Mouse (Mus musculus) CH12.LX (cell line): ENCODE data around the gene Zpr1. TPM values are rescaled to one million over a fixed set of nuclear protein-coding genes. Genes with fewer than 3 reads are reported as not detected.

Source experiments
- DNase-seq: peaks from one replicate; pipeline ENCODE4 v3.0.0-alpha.2; 2013; ENCODE audit errors: extremely low read depth
- H3K27ac ChIP-seq: 2 replicates; pipeline ENCODE4 v1.5.1; 2012; ENCODE audit warnings: low read depth, mild to moderate bottlenecking, control low read depth, moderate library complexity; ENCODE audit not compliant: insufficient read depth
- H3K27me3 ChIP-seq: replicated peaks from 2 replicates; pipeline ENCODE3; 2012; ENCODE audit warnings: inconsistent platforms
- H3K36me3 ChIP-seq, 2 experiments: replicated peaks in 1 of 2; 2 replicates each; pipeline versions ENCODE3 to v1.6.1; 2012; ENCODE audit warnings: inconsistent platforms in 1 of 2, low read length in 1 of 2, mild to moderate bottlenecking in 1 of 2, mixed read lengths in 1 of 2, moderate library complexity in 1 of 2; ENCODE audit not compliant: control insufficient read depth in 1 of 2, insufficient read depth in 1 of 2
- H3K4me1 ChIP-seq, 2 experiments: 2 replicates each; pipeline ENCODE4 v1.6.1; 2012; ENCODE audit warnings: inconsistent platforms in 1 of 2, moderate library complexity in 1 of 2; ENCODE audit not compliant: insufficient read depth in 2 of 2, control insufficient read depth in 1 of 2
- H3K4me2 ChIP-seq: 2 replicates; pipeline ENCODE4 v1.6.1; 2012; ENCODE audit warnings: low read depth, mild to moderate bottlenecking, control low read depth; ENCODE audit not compliant: poor library complexity, insufficient read depth, severe bottlenecking
- H3K4me3 ChIP-seq, 3 experiments: fragments of 150-350 bp in 1 of 3; sonication (generic) in 1 of 3; replicated peaks in 1 of 3; 2 replicates each; pipeline versions ENCODE3 to v1.5.1; 2011 to 2012; ENCODE audit warnings: low read depth in 2 of 3, low read length in 2 of 3, mild to moderate bottlenecking in 2 of 3, moderate library complexity in 2 of 3, control low read depth in 1 of 3, improper control_type of control experiment in 1 of 3, inconsistent platforms in 1 of 3, mixed read lengths in 1 of 3; ENCODE audit not compliant: poor library complexity in 1 of 3
- H3K79me2 ChIP-seq: replicated peaks from 2 replicates; pipeline ENCODE4 v1.6.1; 2012; ENCODE audit warnings: mild to moderate bottlenecking, moderate library complexity; ENCODE audit not compliant: control insufficient read depth, poor library complexity, insufficient read depth, severe bottlenecking; ENCODE audit errors: extremely low read depth
- H3K9ac ChIP-seq: 2 replicates; pipeline ENCODE4 v1.6.1; 2012; ENCODE audit warnings: low read depth, mild to moderate bottlenecking, control low read depth, moderate library complexity; ENCODE audit not compliant: insufficient read depth
- H3K9me3 ChIP-seq: replicated peaks from 2 replicates; pipeline ENCODE3; 2012; ENCODE audit warnings: low read length, inconsistent platforms, mixed read lengths
- ELF1 ChIP-seq: IDR thresholded peaks from 2 replicates; pipeline ENCODE4 v1.6.1; 2014; ENCODE audit warnings: low read depth, mild to moderate bottlenecking, inconsistent platforms, low read length, improper control_type of control experiment
- HCFC1 ChIP-seq: IDR thresholded peaks from 2 replicates; pipeline ENCODE4 v1.6.1; 2012; ENCODE audit warnings: low read depth, mild to moderate bottlenecking, inconsistent platforms, low read length, improper control_type of control experiment
- IRF4 ChIP-seq: IDR thresholded peaks from 2 replicates; pipeline ENCODE4 v1.6.1; 2014; ENCODE audit warnings: low read depth, mild to moderate bottlenecking, inconsistent platforms, low read length, improper control_type of control experiment
- JUND ChIP-seq: conservative IDR thresholded peaks from 2 replicates; pipeline ENCODE4 v1.6.1; 2011; ENCODE audit warnings: low read depth, low read length, improper control_type of control experiment
- MAFK ChIP-seq: IDR thresholded peaks from 2 replicates; pipeline ENCODE4 v1.6.1; 2011; ENCODE audit warnings: low read length, improper control_type of control experiment; ENCODE audit not compliant: insufficient replicate concordance
- MEF2A ChIP-seq: IDR thresholded peaks from 2 replicates; pipeline ENCODE4 v1.6.1; 2014; ENCODE audit warnings: low read depth, mild to moderate bottlenecking, inconsistent platforms, low read length, improper control_type of control experiment, borderline replicate concordance
- NRF1 ChIP-seq: IDR thresholded peaks from 2 replicates; pipeline ENCODE4 v1.6.1; 2014; ENCODE audit warnings: low read depth, mild to moderate bottlenecking, inconsistent platforms, low read length, improper control_type of control experiment, moderate library complexity
- RAD21 ChIP-seq: IDR thresholded peaks from 2 replicates; pipeline ENCODE4 v1.6.1; 2011; ENCODE audit warnings: low read depth, mild to moderate bottlenecking, low read length, improper control_type of control experiment, moderate library complexity
- RCOR1 ChIP-seq: conservative IDR thresholded peaks from 2 replicates; pipeline ENCODE4 v1.6.1; 2012; ENCODE audit warnings: low read depth, mild to moderate bottlenecking, inconsistent platforms, low read length, improper control_type of control experiment
- SIN3A ChIP-seq: IDR thresholded peaks from 2 replicates; pipeline ENCODE4 v1.6.1; 2012; ENCODE audit warnings: low read length, improper control_type of control experiment, inconsistent platforms
- SMC3 ChIP-seq: IDR thresholded peaks from 2 replicates; pipeline ENCODE4 v1.6.1; 2011; ENCODE audit warnings: low read depth, low read length, improper control_type of control experiment
- TBP ChIP-seq: conservative IDR thresholded peaks from 2 replicates; pipeline ENCODE4 v1.6.1; 2011; ENCODE audit warnings: low read depth, low read length, improper control_type of control experiment
- TCF12 ChIP-seq: IDR thresholded peaks from 2 replicates; pipeline ENCODE4 v1.6.1; 2014; ENCODE audit warnings: low read depth, mild to moderate bottlenecking, inconsistent platforms, low read length, improper control_type of control experiment
- UBTF ChIP-seq: IDR thresholded peaks from 2 replicates; pipeline ENCODE4 v1.6.1; 2012; ENCODE audit warnings: low read depth, mild to moderate bottlenecking, inconsistent platforms, low read length, improper control_type of control experiment, moderate library complexity
- USF1 ChIP-seq: IDR thresholded peaks from 2 replicates; pipeline ENCODE4 v1.6.1; 2014; ENCODE audit warnings: low read depth, mild to moderate bottlenecking, inconsistent platforms, low read length, improper control_type of control experiment
- ZNF384 ChIP-seq: IDR thresholded peaks from 2 replicates; pipeline ENCODE4 v1.6.1; 2012; ENCODE audit warnings: low read depth, low read length, improper control_type of control experiment, inconsistent platforms
- dilution Hi-C: fragments of 300-500 bp; cut with MboI; formaldehyde crosslinking; loops from 2 replicates; pipeline ENCODE4 v1.14.3; 2020; ENCODE audit warnings: low sequenced_read_pairs; ENCODE audit not compliant: extremely low pct_unique_long_range_greater_than_20kb, extremely low pct_ligation_motif_present
- in situ Hi-C: fragments of 300-500 bp; cut with MboI; formaldehyde crosslinking; loops from 3 replicates; pipeline ENCODE4 v1.14.3; 2019; ENCODE audit warnings: low sequenced_read_pairs, low pct_ligation_motif_present, low pct_unique_long_range_greater_than_20kb, mixed read lengths
- polyA plus RNA-seq: library from polyadenylated mRNA; unstranded; fragments of >175 nt; gene quantifications from 2 replicates; pipeline ENCODE4 v1.2.1, GENCODE M21; 2012; ENCODE audit warnings: low read depth; ENCODE audit not compliant: insufficient read length
- total RNA-seq, 2 experiments: library from RNA; depleted of rRNA; stranded (reverse); fragments of 300-350 nt in 1 of 2; fragments of >200 nt in 1 of 2; gene quantifications; 2 replicates each; pipeline ENCODE4 v1.2.3; 2012 to 2014

The Zpr1 gene
- total and polyA plus RNA-seq, 3 experiments = 46.0 to 108 (median 66.8) TPM

DNA sequence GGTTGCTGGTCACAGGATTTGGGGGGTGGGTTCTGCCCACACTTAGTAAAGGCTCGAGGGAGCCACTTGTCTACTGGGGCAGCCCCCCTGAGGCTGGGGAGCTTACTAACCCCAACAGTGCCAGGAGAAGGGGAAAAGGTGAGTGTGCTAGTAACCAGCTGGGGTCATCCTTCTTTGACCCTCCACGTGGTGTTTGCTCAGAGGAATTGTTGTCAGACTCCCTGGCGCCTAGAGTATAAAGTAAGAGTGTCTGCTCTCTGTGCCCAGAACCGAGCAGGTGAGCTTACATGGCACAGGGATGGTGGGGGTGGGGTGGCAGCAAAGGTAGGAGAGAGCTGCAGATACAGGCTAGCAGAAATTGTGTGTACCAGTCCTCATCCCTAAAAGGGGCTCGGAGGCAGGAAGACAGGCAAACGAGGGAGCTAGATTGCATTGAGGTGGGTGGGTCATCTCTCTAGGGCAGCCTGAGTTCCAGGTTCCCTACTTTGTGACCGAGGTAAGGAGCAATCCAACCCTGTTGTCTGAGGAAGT, 4.5 kb upstream of the Zpr1 start, which contains the start of gene Apoa5:
Apoa5 (plus strand) TSS at position 291 of the 531 bp plus-strand sequence.
- no peak within 1 kb of the TSS for H3K9ac ChIP-seq
- H3K36me3 ChIP-seq = peaks cover 0 to 12% of the 10 kb centered on the region in 2 experiments
- TF ChIP-seq SIN3A = no peak
- no peak for TF ChIP-seq UBTF
- H3K4me1 ChIP-seq = peaks cover 2 to 9% of the 10 kb centered on the region in 2 experiments
- H3K27ac ChIP-seq = no peak within 1 kb of the TSS
- H3K9me3 ChIP-seq = no peaks in the 10 kb centered on the region
- dilution Hi-C loops (no loop called here), in situ Hi-C loops (no loop called here)
- H3K79me2 ChIP-seq = peaks cover 4% of the 10 kb centered on the region
- H3K4me3 ChIP-seq = no peak within 1 kb of the TSS
- no peak within 1 kb of the TSS for H3K4me2 ChIP-seq
- DNase-seq = no peak
- no peaks in the 10 kb centered on the region for H3K27me3 ChIP-seq

- no peaks in the 10 kb centered on the region for H3K9me3 ChIP-seq
- H3K27me3 ChIP-seq = no peaks in the 10 kb centered on the region
- peaks cover 11% of the 10 kb centered on the region for H3K79me2 ChIP-seq
- H3K27ac ChIP-seq = no peak overlapping the region
- H3K4me2 ChIP-seq = no peak overlapping the region
- TF ChIP-seq TBP (no peak), ELF1 (no peak), SIN3A (no peak), ZNF384 (no peak), TCF12 (no peak), SMC3 (no peak), IRF4 (no peak), RCOR1 (no peak), JUND (no peak), HCFC1 (no peak), USF1 (no peak), MEF2A (no peak), NRF1 (no peak), RAD21 (no peak), MAFK (no peak)
- peaks cover 2 to 13% of the 10 kb centered on the region in 2 experiments for H3K4me1 ChIP-seq
- in situ Hi-C loops = no loop called here
- dilution Hi-C loops = no loop called here
- DNase-seq = no peak
- no peak overlapping the region for H3K4me3 ChIP-seq
- H3K9ac ChIP-seq = no peak overlapping the region
- H3K36me3 ChIP-seq = peaks cover 0 to 12% of the 10 kb centered on the region in 2 experiments
These were observed 3.7 kb upstream of the Zpr1 start for GRCm38 (mm10) chr9:46269125-46269524.
